Mouse (Mus musculus) forebrain, embryonic 13.5 days (tissue): ENCODE data around the gene Galk1. TPM values are rescaled to one million over a fixed set of nuclear protein-coding genes. Genes with fewer than 3 reads are reported as not detected.
A peak's percentile ranks its signal among the peaks of the same experiment; 100 is the strongest.

Source experiments
- ATAC-seq: fragments of 200-750 bp; cut with Nextera tagmentation; 2 replicates; pipeline ENCODE4 v1.8.0; 2017
- H3K27ac ChIP-seq: fragments of 300-500 bp; sonication (generic); 2 replicates; pipeline ENCODE4 v1.5.1; 2015; ENCODE audit warnings: inconsistent platforms, mild to moderate bottlenecking, moderate library complexity
- H3K27me3 ChIP-seq: fragments of 300-500 bp; sonication (generic); 2 replicates; pipeline ENCODE4 v1.6.1; 2015; ENCODE audit warnings: mild to moderate bottlenecking, inconsistent platforms
- H3K36me3 ChIP-seq: fragments of 300-500 bp; sonication (generic); 2 replicates; pipeline ENCODE4 v1.6.1; 2015; ENCODE audit warnings: mild to moderate bottlenecking, inconsistent platforms; ENCODE audit not compliant: poor library complexity, severe bottlenecking
- H3K4me1 ChIP-seq: fragments of 300-500 bp; sonication (generic); 2 replicates; pipeline ENCODE4 v1.6.1; 2015; ENCODE audit warnings: inconsistent platforms
- H3K4me2 ChIP-seq: fragments of 300-500 bp; sonication (generic); 2 replicates; pipeline ENCODE4 v1.6.1; 2015; ENCODE audit warnings: inconsistent platforms, mild to moderate bottlenecking, moderate library complexity
- H3K4me3 ChIP-seq: fragments of 300-500 bp; sonication (generic); 2 replicates; pipeline ENCODE4 v1.5.1; 2015; ENCODE audit warnings: mild to moderate bottlenecking, inconsistent platforms
- H3K9ac ChIP-seq: fragments of 300-500 bp; sonication (generic); 2 replicates; pipeline ENCODE4 v1.6.1; 2015; ENCODE audit warnings: mild to moderate bottlenecking, inconsistent platforms
- H3K9me3 ChIP-seq: fragments of 300-500 bp; sonication (generic); replicated peaks from 2 replicates; pipeline ENCODE4 v1.6.1; 2016; ENCODE audit warnings: inconsistent platforms
- WGBS: fragments of 180-500 bp; shearing (Covaris S2); methylation state at CpG from one replicate; pipeline ENCODE4 v1.1.7; 2015; 5-methylcytosine and 5-hydroxymethylcytosine counted together
- polyA plus RNA-seq: library from polyadenylated mRNA; unstranded; fragments of >200 nt; fragmentation: Nextera tagmentation; extraction: Ambion mirVana; gene quantifications from 2 replicates; pipeline ENCODE4 v1.2.1, GENCODE M21; 2015

Gene Galk1
- polyA plus RNA-seq, 1 experiment from 2014 or later, result 74.8 TPM

DNA sequence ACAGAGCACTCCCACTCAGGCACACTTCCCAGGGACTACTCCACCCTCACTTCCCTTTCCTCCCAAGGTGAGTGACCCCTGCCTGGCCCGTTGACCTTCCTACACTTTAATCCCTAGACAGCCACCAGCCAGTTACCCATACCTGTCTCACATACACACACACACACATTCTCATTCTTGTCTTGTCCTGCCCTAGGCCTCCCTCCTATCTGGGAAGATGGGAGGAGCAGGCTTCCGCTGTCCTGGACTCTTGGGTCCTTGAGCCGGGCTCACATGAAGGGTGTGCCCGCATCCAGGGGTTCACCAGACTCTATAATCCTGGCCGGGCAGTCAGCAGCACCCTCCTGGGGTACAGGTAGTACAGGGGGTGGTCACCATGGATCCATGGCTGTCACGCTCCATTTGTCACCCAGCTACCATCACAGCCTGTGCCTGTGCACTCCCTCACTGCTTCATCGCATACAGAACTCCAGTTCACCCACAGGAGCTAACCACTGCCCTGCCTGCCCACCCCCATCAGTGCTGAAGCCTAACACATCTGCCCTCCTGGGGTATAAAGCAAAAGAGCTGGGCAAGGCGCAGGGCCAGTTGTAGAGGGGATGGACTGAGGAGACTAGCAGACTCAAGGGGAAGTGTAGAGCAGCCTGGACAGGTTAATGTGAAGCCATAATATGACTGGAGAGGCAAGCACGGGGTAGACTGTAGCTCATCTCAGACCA is 6.7 kb downstream of the Galk1 start:
- Histone ChIP-seq H3K4me2 (peak overlapping the region; percentile 65), H3K9me3 (no peaks in the 10 kb centered on the region), H3K4me3 (no peak overlapping the region), H3K27ac (no peak overlapping the region), H3K9ac (no peak overlapping the region), H3K27me3 (no peaks in the 10 kb centered on the region), H3K4me1 (peaks cover 11% of the 10 kb centered on the region), H3K36me3 (peaks cover 19% of the 10 kb centered on the region)
- peak; percentile 22; the same call in 1 of the 2 replicates for ATAC-seq
- 67% methylated on average over 9 of the region's 9 CpGs for WGBS

DNA sequence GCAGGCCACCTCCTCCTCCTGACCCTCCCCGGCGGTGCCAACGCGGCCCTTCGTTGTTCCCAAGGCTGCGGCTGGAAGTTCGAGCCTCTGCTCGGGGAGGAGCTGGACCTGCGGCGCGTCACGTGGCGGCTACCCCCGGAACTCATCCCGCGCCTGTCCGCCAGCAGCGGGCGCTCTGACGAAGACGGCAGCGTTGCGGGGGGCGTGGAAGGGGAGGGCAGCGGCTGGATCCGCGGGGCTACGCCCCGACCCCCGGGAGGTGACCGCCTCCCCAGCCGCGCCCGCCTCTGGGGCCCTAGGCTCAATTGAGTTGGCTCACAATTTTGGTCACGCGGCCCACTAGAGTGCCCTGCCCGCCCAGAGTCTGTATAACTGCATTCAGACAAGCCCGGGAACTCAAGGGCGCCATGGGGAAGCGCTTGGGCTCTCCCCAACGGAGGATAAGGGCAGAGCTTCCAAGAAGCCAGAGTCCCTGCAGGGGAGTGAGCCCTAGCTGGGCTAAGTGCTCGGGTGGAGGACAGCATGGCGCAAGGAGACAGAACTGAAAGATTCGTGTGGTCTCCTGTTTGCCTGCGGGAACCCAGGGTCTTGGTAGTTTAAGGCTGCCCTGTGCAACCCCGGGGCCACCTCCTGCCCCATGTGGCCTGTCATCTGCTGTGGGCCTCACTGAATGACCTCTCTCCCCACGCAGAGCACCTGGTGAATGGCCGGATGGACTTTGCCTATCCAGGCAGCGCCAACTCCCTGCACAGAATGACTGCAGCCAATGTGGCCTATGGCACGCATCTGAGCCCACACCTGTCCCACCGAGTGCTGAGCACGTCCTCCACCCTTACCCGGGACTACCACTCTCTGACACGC is 7.4 kb downstream of the Galk1 start:
- 7% methylated on average over 54 of the region's 54 CpGs for WGBS
- Histone ChIP-seq H3K4me2 (peak overlapping the region; percentile 65), H3K9me3 (no peaks in the 10 kb centered on the region), H3K9ac (peak overlapping the region; percentile 47), H3K27me3 (peaks cover 4% of the 10 kb centered on the region), H3K4me3 (peak overlapping the region; percentile 36), H3K36me3 (peaks cover 19% of the 10 kb centered on the region), H3K27ac (peak overlapping the region; percentile 45; the same call in 1 of the 2 replicates), H3K4me1 (peaks cover 17% of the 10 kb centered on the region)
- peak; percentile 73 for ATAC-seq

DNA sequence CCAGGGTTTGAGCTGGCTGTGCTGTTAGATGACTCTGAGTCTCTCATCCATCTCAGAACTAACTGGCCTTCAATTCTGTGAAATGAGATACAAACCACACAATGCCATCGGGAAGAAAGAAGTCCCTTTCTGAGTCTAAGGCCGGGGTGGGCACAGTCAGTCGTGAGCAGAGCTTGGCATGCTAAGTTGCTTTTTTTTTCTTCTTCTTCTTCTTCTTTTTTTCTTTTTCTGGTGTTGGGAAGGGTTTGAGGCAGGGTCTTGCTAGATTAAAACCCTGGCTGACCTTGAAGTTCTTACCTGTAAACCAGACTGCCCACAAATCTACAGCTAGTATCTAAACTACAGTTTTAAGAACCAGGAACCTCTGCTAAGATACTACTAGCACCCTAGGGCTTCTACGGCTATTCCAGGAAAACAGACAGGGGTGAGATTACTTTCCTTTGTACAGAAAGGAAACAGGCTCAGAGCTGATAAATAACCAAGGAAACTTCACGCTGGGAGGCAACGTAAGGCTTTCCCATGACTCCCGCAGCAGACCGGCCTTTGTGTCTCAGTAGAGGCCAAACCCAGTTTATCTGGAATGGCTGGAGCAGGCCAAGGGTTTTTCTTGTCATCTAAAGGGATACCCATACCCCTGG is 8.2 kb downstream of the Galk1 start:
- no peak overlapping the region for H3K27ac ChIP-seq

DNA sequence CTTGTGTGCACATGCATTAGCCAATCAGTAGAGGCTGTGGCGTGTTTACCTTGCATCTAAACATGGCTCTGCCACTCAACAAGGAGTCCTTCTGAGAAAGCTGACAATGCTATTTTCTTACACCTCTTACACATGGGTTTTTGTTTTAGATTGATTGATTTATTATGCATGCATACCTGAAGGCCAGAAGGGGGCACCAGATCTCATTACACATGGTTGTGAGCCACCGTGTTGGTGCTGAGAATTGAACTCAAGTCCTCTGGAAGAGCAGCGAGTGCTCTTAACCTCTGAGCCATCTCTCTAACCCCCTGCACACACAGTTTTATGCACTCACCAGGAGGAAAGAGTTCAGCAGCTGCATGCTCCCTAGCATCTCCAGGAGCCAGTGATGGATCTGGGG is 9.6 kb downstream of the Galk1 start:
- no peak overlapping the region for H3K9ac ChIP-seq
- H3K4me2 ChIP-seq, result no peak overlapping the region
- no peak overlapping the region for H3K4me3 ChIP-seq
- peaks cover 17% of the 10 kb centered on the region for H3K4me1 ChIP-seq
- peaks cover 6% of the 10 kb centered on the region for H3K27me3 ChIP-seq
- no peak for ATAC-seq
- peaks cover 9% of the 10 kb centered on the region for H3K36me3 ChIP-seq
- no peak overlapping the region for H3K27ac ChIP-seq
- no peaks in the 10 kb centered on the region for H3K9me3 ChIP-seq
- 78% methylated on average over 3 of the region's 3 CpGs for WGBS

More for the DNA sequence above, 8.2 kb downstream of the Galk1 start:
- H3K4me1 ChIP-seq, result peaks cover 17% of the 10 kb centered on the region
- peak overlapping the region; percentile 47 for H3K9ac ChIP-seq
- H3K4me3 ChIP-seq, result peak overlapping the region; percentile 36
- peaks cover 6% of the 10 kb centered on the region for H3K27me3 ChIP-seq
- WGBS, result 36% methylated on average over 8 of the region's 8 CpGs
- peak overlapping the region; percentile 65 for H3K4me2 ChIP-seq
- no peaks in the 10 kb centered on the region for H3K9me3 ChIP-seq
- H3K36me3 ChIP-seq, result peaks cover 13% of the 10 kb centered on the region
- ATAC-seq, result no peak

DNA sequence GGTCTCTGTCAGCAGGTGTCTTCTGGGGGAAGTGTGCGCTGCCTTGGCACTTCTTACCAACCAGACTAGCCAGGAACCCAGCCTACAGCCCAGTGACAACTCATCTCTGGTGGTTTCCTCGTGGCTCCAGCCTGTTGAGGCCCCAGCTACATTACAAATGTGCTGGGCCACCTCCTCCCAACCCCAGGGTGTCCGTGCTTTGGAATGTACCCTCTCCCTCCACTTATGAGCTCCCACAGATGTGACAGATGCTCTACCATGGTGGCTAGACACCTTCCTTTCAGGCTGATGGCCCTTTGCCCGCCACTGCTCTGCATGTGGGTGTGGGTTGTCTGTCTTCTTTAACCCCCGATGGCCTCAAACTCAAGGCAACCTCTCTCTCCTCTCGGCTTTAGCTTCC is 10.8 kb downstream of the Galk1 start:
- Histone ChIP-seq H3K9me3 (no peaks in the 10 kb centered on the region), H3K36me3 (no peaks in the 10 kb centered on the region), H3K4me1 (peaks cover 17% of the 10 kb centered on the region), H3K9ac (no peak overlapping the region), H3K4me2 (no peak overlapping the region), H3K27ac (no peak overlapping the region), H3K27me3 (peaks cover 6% of the 10 kb centered on the region), H3K4me3 (no peak overlapping the region)
- 71% methylated on average over 6 of the region's 6 CpGs for WGBS
- no peak for ATAC-seq

DNA sequence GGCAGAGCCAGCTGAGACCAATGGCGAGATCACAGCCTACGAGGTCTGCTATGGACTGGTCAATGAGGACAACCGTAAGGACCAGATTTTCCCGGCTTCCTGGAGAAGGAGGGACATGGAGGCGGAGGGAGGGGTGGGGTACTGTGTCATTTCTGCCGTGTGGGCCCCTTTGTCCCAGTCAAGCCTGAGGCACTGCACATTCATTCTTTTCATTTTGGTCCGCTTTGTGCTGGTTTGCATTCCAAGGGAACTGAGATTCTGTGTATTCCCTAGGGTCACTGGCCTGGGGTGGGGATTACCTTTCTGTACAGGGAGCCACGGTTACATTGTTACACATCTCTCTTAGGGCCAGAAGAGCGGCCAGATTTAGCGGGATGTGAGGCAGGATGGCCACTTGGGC is 11.9 kb downstream of the Galk1 start:
- no peak overlapping the region for H3K9ac ChIP-seq
- no peak overlapping the region for H3K27ac ChIP-seq
- no peak overlapping the region for H3K4me2 ChIP-seq
- no peak overlapping the region for H3K4me3 ChIP-seq
- H3K9me3 ChIP-seq, result no peaks in the 10 kb centered on the region
- peaks cover 17% of the 10 kb centered on the region for H3K4me1 ChIP-seq
- no peak for ATAC-seq
- 14% methylated on average over 10 of the region's 10 CpGs for WGBS
- H3K36me3 ChIP-seq, result no peaks in the 10 kb centered on the region
- H3K27me3 ChIP-seq, result peaks cover 6% of the 10 kb centered on the region

DNA sequence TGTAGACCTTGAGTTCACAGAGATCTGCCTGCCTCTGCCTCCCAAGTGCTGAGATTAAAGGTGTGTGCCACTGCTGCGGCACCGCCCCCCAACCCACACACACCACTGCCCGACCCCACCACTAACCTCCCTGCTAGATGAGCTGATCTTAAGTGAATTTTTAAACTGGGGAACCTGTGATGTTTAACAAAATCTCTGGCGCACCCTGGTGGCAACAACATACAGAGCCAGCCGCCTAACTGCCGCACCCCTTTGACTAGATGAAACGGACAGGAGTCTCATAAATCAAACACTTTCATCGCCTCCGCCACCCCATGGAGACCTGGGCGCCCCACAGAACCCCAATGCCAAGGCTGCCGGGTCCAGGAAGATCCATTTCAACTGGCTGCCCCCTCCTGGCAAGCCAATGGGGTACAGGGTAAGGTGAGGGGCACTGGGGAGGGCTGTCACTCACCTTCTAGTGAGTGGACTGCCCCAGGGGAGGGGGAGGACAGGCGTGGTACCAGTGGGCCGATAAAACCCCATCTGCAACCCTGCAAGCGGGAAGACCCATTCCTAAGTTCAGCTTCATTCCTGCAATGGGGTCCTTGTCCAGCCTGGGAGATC is 12.9 kb downstream of the Galk1 start:
- H3K4me3 ChIP-seq, result no peak overlapping the region
- peaks cover 6% of the 10 kb centered on the region for H3K27me3 ChIP-seq
- no peak overlapping the region for H3K9ac ChIP-seq
- 0 out of 2 replicates have a peak, but pooled peaks have one; percentile 21 for ATAC-seq
- H3K9me3 ChIP-seq, result no peaks in the 10 kb centered on the region
- H3K27ac ChIP-seq, result no peak overlapping the region
- H3K4me2 ChIP-seq, result no peak overlapping the region
- peaks cover 8% of the 10 kb centered on the region for H3K4me1 ChIP-seq
- WGBS, result 27% methylated on average over 14 of the region's 14 CpGs
- H3K36me3 ChIP-seq, result no peaks in the 10 kb centered on the region

DNA sequence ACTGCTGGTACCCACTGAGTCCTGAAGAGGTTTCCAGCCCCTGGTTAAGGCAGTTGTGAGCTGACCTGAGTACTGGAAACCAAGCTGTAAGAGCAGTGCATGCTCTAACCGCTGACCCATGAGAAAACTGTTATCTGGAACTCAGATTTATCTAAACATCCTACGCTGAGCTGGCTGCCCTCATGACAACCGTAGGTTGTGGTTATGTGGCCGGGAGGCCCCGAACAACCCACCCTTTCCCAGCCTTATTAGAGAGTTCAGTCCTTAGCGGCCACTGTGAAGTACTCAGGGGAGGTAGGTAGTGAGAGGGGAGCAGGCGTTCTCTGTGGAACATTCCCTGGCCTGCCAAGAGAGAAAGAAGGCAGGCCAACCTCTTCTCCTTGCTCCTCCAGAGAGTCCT is 13.5 kb downstream of the Galk1 start:
- H3K4me1 ChIP-seq, result 0 out of 2 replicates have a peak, but pooled peaks cover 6% of the 10 kb centered on the region
- H3K4me2 ChIP-seq, result no peak overlapping the region
- no peak overlapping the region for H3K4me3 ChIP-seq
- ATAC-seq, result no peak
- WGBS, result 88% methylated on average over 7 of the region's 7 CpGs
- H3K27me3 ChIP-seq, result peaks cover 6% of the 10 kb centered on the region
- H3K9me3 ChIP-seq, result no peaks in the 10 kb centered on the region
- H3K36me3 ChIP-seq, result no peaks in the 10 kb centered on the region
- H3K27ac ChIP-seq, result no peak overlapping the region
- H3K9ac ChIP-seq, result no peak overlapping the region

DNA sequence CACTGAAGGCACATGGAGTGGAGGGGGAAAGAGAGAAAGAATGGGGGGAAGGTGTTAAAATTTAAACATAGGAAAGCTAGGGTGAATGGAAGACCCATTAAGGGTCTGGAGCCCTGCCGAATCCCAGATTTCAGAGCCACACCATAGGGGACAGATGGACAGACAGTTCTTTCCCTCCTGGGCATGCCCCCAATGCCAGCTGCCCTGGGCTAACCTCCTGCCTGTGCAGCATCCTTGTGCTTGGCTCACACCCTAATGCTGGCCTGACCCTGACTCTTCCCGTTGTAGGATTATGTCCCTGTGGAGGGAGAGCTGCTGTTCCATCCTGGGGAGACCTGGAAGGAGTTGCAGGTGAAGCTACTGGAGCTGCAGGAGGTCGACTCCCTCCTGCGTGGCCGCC is 14.9 kb downstream of the Galk1 start:
- Histone ChIP-seq H3K9me3 (no peaks in the 10 kb centered on the region), H3K4me1 (0 out of 2 replicates have a peak, but pooled peaks cover 6% of the 10 kb centered on the region), H3K4me3 (no peak overlapping the region), H3K27me3 (peaks cover 6% of the 10 kb centered on the region), H3K36me3 (no peaks in the 10 kb centered on the region), H3K4me2 (no peak overlapping the region), H3K27ac (no peak overlapping the region), H3K9ac (no peak overlapping the region)
- WGBS, result 77% methylated on average over 5 of the region's 5 CpGs
- ATAC-seq, result no peak

DNA sequence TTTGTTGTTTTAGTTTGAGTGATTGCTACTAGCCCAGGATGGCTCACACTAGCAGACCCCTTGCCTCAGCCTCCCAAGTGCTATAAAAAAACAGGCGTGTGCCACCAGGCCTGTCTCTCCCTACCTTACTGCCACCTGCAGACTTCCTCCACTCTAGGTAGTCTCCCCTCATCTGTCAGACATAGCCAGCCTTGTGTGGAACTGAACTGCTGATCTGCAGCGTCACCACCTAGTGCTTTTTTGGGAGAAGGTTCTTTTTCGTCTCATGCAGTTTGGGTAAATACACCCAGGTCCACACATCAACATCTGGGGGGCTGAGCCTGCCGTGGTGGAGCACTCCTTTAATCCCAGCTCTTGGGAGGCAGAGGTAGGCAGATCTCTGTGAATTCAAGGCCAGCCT is 15.5 kb downstream of the Galk1 start:
- no peak for ATAC-seq
- H3K4me2 ChIP-seq, result no peak overlapping the region
- 86% methylated on average over 4 of the region's 4 CpGs for whole genome bisulfite sequencing
- no peaks in the 10 kb centered on the region for H3K9me3 ChIP-seq
- H3K4me1 ChIP-seq, result 0 out of 2 replicates have a peak, but pooled peaks cover 6% of the 10 kb centered on the region
- H3K27ac ChIP-seq, result no peak overlapping the region
- H3K4me3 ChIP-seq, result no peak overlapping the region
- peaks cover 6% of the 10 kb centered on the region for H3K27me3 ChIP-seq
- H3K36me3 ChIP-seq, result no peaks in the 10 kb centered on the region
- no peak overlapping the region for H3K9ac ChIP-seq

DNA sequence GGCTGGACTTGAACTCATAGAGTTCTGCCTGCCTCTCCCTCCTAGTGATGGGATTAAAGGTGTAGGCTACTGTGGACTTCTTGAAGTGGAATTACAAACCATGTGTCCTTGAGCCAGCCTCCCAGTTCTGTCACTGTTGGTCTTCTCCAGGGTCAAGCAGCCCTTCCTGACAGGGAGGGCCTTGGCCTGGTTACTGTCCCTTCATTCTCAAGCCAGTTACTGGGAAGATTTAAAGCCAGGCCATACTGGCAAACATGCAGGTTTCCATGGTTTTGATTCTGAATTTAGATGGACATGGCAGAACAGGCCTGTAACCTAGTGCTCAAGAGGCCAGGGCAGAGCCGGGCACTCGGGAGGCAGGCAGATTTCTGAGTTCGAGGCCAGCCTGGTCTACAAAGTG is 17.3 kb downstream of the Galk1 start:
- H3K9me3 ChIP-seq, result no peaks in the 10 kb centered on the region
- H3K4me2 ChIP-seq, result no peak overlapping the region
- ATAC-seq, result no peak
- H3K4me3 ChIP-seq, result no peak overlapping the region
- no peaks in the 10 kb centered on the region for H3K36me3 ChIP-seq
- WGBS, result 91% methylated on average over 3 of the region's 3 CpGs
- peaks cover 4% of the 10 kb centered on the region for H3K27me3 ChIP-seq
- H3K9ac ChIP-seq, result no peak overlapping the region
- no peak overlapping the region for H3K27ac ChIP-seq
- H3K4me1 ChIP-seq, result 0 out of 2 replicates have a peak, but pooled peaks cover 1% of the 10 kb centered on the region
